Mouse (Mus musculus): Measurements from ENCODE around the gene Vmn2r37. TPM values are rescaled to one million over a fixed set of nuclear protein-coding genes. Genes with fewer than 3 reads are reported as not detected.
"Not testable (repeated sequence)": the region's sequence is repeated elsewhere in the genome, so short reads cannot be mapped to it uniquely, and the experiment has no call there.

Vmn2r37 gene
- not detected for total RNA-seq (2021)
- long read RNA-seq = 0 reads

DNA sequence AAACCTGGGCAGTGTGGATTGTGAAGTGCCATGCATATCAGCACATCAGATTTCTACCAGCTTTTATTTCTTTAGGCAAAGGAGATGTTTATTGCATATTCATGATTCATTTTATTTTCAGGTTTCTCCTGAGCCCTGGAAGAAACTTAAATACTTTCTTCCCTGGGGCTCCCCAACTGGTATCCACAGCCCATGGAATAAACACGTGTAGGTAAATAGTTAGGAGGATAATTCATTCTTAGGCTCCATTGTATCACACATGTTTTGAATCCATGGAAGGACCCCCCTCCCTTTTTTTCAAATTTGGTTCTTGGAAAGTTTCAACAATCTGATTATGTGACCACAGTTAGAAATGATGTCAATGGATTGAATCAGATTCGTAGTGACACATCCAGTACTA, at the start of gene Vmn2r37:
Gene Vmn2r37, minus strand, starts transcription at position 101 of the 400 bp plus-strand sequence.
- not testable (repeated sequence) for DNase-seq (ENCODE audit: low spot score in 2 of 2)

Other genes with a start within 250 kb of the Vmn2r37 start
- gene Vmn2r39, start 192.9 kb downstream of the Vmn2r37 start, total RNA-seq (2021) = not detected
- not detected for gene Vmn2r38, start 125.8 kb downstream of the Vmn2r37 start, total RNA-seq (2021)